Mouse (Mus musculus) midbrain, postnatal 0 days (tissue): ENCODE data around the gene Nr4a1. TPM values are rescaled to one million over a fixed set of nuclear protein-coding genes. Genes with fewer than 3 reads are reported as not detected.
A peak's percentile ranks its signal among the peaks of the same experiment; 100 is the strongest.

Experiments used
- ATAC-seq: fragments of 200-750 bp; cut with Nextera tagmentation; 2 replicates; pipeline ENCODE4 v1.8.0; 2017; ENCODE audit warnings: moderate number of reproducible peaks, mild to moderate bottlenecking, moderate TSS enrichment, moderate library complexity; ENCODE audit not compliant: low FRiP score
- DNase-seq: peaks from one replicate; pipeline ENCODE4 v3.0.0-alpha.2; 2015; ENCODE audit warnings: low spot score
- H3K27ac ChIP-seq: fragments of 300-500 bp; sonication (generic); 2 replicates; pipeline ENCODE4 v1.5.1; 2014; ENCODE audit warnings: low read depth, mild to moderate bottlenecking, low read length, mixed read lengths
- H3K27me3 ChIP-seq: fragments of 300-500 bp; sonication (generic); 2 replicates; pipeline ENCODE4 v1.6.1; 2014; ENCODE audit warnings: low read length, control low read depth, mixed read lengths; ENCODE audit not compliant: insufficient read depth
- H3K36me3 ChIP-seq: fragments of 300-500 bp; sonication (generic); 2 replicates; pipeline ENCODE4 v1.6.1; 2014; ENCODE audit warnings: low read length, control low read depth, mixed read lengths; ENCODE audit not compliant: insufficient read depth
- H3K4me1 ChIP-seq: fragments of 300-500 bp; sonication (generic); 2 replicates; pipeline ENCODE4 v1.6.1; 2014; ENCODE audit warnings: mild to moderate bottlenecking, control low read depth, antibody characterized with exemption, low read length, mixed read lengths; ENCODE audit not compliant: insufficient read depth
- H3K4me2 ChIP-seq: fragments of 300-500 bp; sonication (generic); 2 replicates; pipeline ENCODE4 v1.6.1; 2014; ENCODE audit warnings: low read depth, mild to moderate bottlenecking, low read length, mixed read lengths; ENCODE audit not compliant: poor library complexity, severe bottlenecking
- H3K4me3 ChIP-seq: fragments of 300-500 bp; sonication (generic); 2 replicates; pipeline ENCODE4 v1.5.1; 2014; ENCODE audit warnings: low read depth, mild to moderate bottlenecking, low read length, moderate library complexity
- H3K9ac ChIP-seq: fragments of 300-500 bp; sonication (generic); replicated peaks from 2 replicates; pipeline ENCODE4 v1.6.1; 2014; ENCODE audit warnings: mild to moderate bottlenecking, low read length, moderate library complexity, mixed read lengths; ENCODE audit not compliant: poor library complexity, severe bottlenecking
- H3K9me3 ChIP-seq: fragments of 300-500 bp; sonication (generic); 2 replicates; pipeline ENCODE4 v1.6.1; 2016; ENCODE audit warnings: low read length, control low read depth
- CTCF ChIP-seq: IDR thresholded peaks from 2 replicates; pipeline ENCODE4 v1.5.1; 2016; ENCODE audit warnings: antibody characterized with exemption, mild to moderate bottlenecking
- WGBS: fragments of 180-500 bp; shearing (Covaris S2); extraction: QIAGEN DNeasy Blood & Tissue Kit; methylation state at CpG from one replicate; pipeline ENCODE4 v1.1.7; 2014; 5-methylcytosine and 5-hydroxymethylcytosine counted together
- polyA plus RNA-seq: library from polyadenylated mRNA; unstranded; fragments of >200 nt; fragmentation: Nextera tagmentation; extraction: Ambion mirVana; gene quantifications from 2 replicates; pipeline ENCODE4 v1.2.1, GENCODE M21; 2015
- total RNA-seq: library from RNA; depleted of rRNA; stranded (reverse); fragments of >200 nt; gene quantifications from 2 replicates; pipeline ENCODE4 v1.2.3, GENCODE M21; 2014

Gene Nr4a1
- total and polyA plus RNA-seq, 2 experiments from 2014 or later, result 6.9 to 7.7 TPM

DNA sequence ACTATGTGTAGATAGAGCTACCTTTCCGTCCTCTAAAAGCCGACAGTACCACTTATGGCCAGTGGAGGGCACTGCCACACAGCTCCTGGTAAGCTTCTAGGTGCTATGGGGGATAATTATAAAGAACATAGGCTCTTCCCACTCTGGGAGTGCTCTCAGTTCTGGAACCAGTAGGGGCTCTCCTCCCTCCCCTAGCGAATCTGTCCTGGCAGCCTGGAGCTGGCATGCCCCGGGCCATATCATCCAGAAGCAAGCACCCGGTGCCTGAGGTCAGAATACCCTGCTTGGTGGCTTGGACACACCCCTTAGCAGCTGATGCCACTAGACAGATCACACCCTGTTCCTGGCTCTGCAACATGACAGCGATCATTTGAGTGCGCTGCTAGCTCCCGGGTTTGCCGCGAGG, 13.3 kb upstream of the Nr4a1 start:
- H3K27me3 ChIP-seq, result no peaks in the 10 kb centered on the region
- no peak overlapping the region for H3K27ac ChIP-seq
- DNase-seq (peak; percentile 91), ATAC-seq (peak; percentile 70)
- 9% methylated on average over 10 of the region's 10 CpGs for WGBS
- no peaks in the 10 kb centered on the region; the same call in 1 of the 2 replicates for H3K4me1 ChIP-seq
- no peaks in the 10 kb centered on the region for H3K9me3 ChIP-seq
- H3K36me3 ChIP-seq, result no peaks in the 10 kb centered on the region
- H3K4me2 ChIP-seq, result peak overlapping the region; percentile 45
- H3K4me3 ChIP-seq, result peak overlapping the region; percentile 22
- peak; percentile 93 for TF ChIP-seq CTCF
- no peak overlapping the region for H3K9ac ChIP-seq

DNA sequence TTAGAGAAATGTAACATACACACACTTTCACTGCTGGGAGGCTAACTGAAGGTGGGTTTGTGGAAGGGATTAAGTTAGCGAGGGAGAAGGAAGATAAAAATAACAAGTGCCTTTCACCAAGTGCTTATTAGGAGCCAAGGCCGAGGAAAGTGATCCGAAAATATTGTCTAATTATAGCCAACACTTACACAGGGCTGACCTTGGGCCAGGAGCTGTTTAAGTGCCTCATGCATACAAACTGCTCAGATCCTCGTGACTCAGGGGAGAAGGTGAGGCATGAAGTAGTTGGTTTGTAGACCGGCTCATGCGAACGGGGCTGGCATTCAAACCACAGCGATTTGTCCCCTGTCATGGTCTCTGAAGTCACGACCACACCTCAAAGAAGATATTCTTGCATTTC, 12.8 kb upstream of the Nr4a1 start:
- Histone ChIP-seq H3K9ac (no peak overlapping the region), H3K4me3 (no peak overlapping the region; the same call in 1 of the 2 replicates), H3K27ac (no peak overlapping the region), H3K27me3 (no peaks in the 10 kb centered on the region), H3K36me3 (no peaks in the 10 kb centered on the region), H3K4me1 (no peaks in the 10 kb centered on the region; the same call in 1 of the 2 replicates), H3K4me2 (peak overlapping the region; percentile 45), H3K9me3 (no peaks in the 10 kb centered on the region)
- ATAC-seq (no peak), DNase-seq (no peak)
- TF ChIP-seq CTCF, result no peak
- WGBS, result 60% methylated on average over 9 of the region's 9 CpGs

DNA sequence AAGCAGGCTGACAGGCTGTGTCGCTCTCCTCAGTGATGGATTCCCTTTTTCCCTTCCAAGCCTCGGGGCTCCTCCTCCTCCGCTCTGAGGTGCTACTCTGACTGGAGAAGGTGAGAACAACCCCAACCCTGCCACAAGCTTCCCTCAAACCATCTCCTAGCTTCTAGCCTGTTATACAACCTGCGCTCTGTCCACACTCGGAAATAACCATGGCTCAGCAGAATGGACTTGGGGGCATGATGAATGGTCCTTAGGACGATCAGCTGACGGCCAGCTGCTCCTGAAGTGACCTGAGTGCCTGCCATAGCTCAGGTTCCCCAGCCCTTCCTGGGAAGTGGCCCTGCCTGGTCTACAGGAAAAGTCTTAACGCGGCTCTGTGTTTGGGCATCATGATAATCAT, 12.2 kb upstream of the Nr4a1 start:
- no peaks in the 10 kb centered on the region for H3K27me3 ChIP-seq
- H3K4me3 ChIP-seq, result no peak overlapping the region
- WGBS, result 80% methylated on average over 9 of the region's 9 CpGs
- ATAC-seq (no peak), DNase-seq (no peak)
- H3K36me3 ChIP-seq, result no peaks in the 10 kb centered on the region
- no peak overlapping the region for H3K4me2 ChIP-seq
- H3K27ac ChIP-seq, result no peak overlapping the region
- TF ChIP-seq CTCF, result no peak
- no peaks in the 10 kb centered on the region; the same call in 1 of the 2 replicates for H3K4me1 ChIP-seq
- H3K9me3 ChIP-seq, result no peaks in the 10 kb centered on the region
- H3K9ac ChIP-seq, result no peak overlapping the region

DNA sequence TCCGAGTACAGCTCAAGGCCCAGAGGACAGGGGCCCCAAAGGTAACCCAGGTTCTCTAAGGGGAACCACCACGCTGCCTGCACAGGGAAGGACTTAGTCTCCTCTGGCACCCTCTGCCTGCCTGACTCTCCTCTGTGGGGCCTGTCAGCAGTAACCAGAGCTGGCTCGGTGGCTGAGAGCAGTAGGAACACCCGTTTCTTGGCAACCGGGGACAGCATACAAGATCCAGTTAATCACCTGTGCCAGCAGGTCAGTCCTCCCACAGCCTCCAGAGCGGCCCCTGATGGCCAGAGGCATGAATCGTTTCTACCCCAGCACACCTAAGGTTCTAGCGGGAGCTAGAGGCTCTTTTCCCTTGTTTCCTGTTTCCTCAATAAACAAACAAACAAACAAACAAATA, 11.4 kb upstream of the Nr4a1 start:
- ATAC-seq, result no peak
- WGBS, result 20% methylated on average over 8 of the region's 8 CpGs
- no peaks in the 10 kb centered on the region for H3K9me3 ChIP-seq
- H3K4me3 ChIP-seq, result no peak overlapping the region
- no peak overlapping the region for H3K27ac ChIP-seq
- peak; percentile 15; the same call in 1 of the 2 replicates for TF ChIP-seq CTCF
- no peak overlapping the region for H3K9ac ChIP-seq
- H3K4me2 ChIP-seq, result no peak overlapping the region
- no peaks in the 10 kb centered on the region for H3K27me3 ChIP-seq
- H3K4me1 ChIP-seq, result no peaks in the 10 kb centered on the region; the same call in none of the 2 replicates
- H3K36me3 ChIP-seq, result no peaks in the 10 kb centered on the region
- no peak for DNase-seq

DNA sequence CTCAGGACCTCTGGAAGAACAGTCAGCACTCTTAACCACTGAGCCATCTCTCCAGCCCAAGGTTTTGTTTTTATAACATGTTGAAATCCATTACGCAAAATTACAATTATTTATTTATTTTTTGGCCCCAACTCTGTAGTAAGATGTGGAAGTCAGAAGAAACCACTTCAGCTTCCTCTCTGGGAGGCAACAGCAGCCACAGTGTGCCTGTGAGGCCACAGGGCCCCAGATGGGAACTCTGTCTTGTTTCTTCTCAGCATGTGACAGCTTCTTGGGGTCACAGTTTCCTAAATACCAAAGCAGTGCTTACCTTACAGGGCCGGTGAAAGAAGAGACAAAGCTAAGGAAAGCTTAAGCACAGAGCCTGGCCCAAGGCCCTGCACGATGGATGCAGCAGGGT, 10.1 kb upstream of the Nr4a1 start:
- no peaks in the 10 kb centered on the region for H3K36me3 ChIP-seq
- H3K27ac ChIP-seq, result no peak overlapping the region
- H3K27me3 ChIP-seq, result no peaks in the 10 kb centered on the region
- no peak overlapping the region for H3K4me2 ChIP-seq
- TF ChIP-seq CTCF, result no peak
- 67% methylated on average over 3 of the region's 3 CpGs for WGBS
- H3K4me1 ChIP-seq, result no peaks in the 10 kb centered on the region; the same call in none of the 2 replicates
- no peak for ATAC-seq
- no peak overlapping the region for H3K4me3 ChIP-seq
- no peaks in the 10 kb centered on the region for H3K9me3 ChIP-seq
- H3K9ac ChIP-seq, result no peak overlapping the region
- no peak for DNase-seq

DNA sequence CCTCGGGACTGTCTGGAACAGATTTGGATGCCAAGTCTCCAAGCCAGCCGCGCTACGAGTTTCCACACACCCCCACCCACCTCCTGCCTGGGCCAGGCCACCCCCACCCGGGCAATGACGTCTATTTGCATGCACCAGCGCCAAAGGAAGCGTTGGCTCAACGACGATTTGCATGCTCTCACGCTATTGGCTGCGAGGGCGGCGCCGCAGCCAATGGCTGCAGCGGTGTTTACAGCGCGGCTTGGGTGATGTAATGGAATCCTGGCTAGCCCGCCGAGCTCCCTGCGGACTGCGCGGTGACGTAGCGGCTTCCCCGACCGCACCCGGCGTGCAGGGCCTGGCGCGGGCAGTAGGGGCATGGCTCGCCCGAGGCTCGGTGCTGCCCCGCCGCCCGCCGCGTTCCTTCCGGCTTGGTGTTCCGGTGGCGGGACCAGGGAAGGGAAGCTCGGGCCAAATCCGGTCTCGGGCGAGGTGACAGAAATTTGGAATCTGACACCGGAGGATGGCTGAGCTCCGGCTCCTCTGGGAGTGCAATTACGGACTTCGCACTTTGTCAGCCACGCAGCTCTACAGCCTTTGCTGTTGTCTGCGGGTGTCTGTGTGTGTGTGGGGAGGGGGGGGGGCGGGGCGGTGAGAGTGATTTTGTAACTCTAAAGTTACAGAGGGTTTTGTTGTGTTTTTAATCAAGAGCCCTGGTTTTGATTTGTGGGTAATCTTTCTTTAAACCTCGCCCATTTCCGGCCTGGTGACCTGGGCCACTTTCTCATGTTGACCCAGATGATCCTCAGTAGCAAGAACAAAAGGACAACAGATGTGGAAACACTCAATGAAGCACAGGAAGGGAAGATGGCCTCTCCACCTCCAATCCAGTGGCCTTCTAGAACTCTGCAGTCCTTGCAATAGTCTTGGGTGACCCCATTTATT, 7.6 kb upstream of the Nr4a1 start:
- ATAC-seq (peak; percentile 97), DNase-seq (peak; percentile 99)
- Histone ChIP-seq H3K4me2 (peak overlapping the region; percentile 57), H3K4me3 (peak overlapping the region; percentile 44), H3K27ac (peak overlapping the region; percentile 73), H3K27me3 (no peaks in the 10 kb centered on the region), H3K4me1 (no peaks in the 10 kb centered on the region; the same call in 1 of the 2 replicates), H3K9ac (peak overlapping the region; percentile 51), H3K9me3 (no peaks in the 10 kb centered on the region), H3K36me3 (no peaks in the 10 kb centered on the region)
- WGBS, result 2% methylated on average over 55 of the region's 56 CpGs
- TF ChIP-seq CTCF, result peak; percentile 58; the same call in 1 of the 2 replicates
